Mouse (Mus musculus) lung, adult 2 months (tissue): ENCODE measurements at regions not wholly inside any gene's neighbourhood (a gene's known extent, or its start where the extent isn't known, plus 50 kb on each side); places are given as distances from the start of the nearest gene placed in this dataset.

Experiments
- CTCF ChIP-seq: fragments of 200-500 bp; IDR thresholded peaks from 2 replicates; pipeline ENCODE4 v1.5.1; 2011; ENCODE audit warnings: mild to moderate bottlenecking, low read length, control low read depth; ENCODE audit not compliant: insufficient read depth
- POLR2A ChIP-seq: fragments of 200-500 bp; IDR thresholded peaks from 2 replicates; pipeline ENCODE4 v1.6.1; 2011; ENCODE audit warnings: low read depth, mild to moderate bottlenecking, control low read depth, low read length, borderline replicate concordance; ENCODE audit errors: extremely low read depth

GRCm38 (mm10) chr15:42220005-42220404 lies 2085.8 kb downstream of the 9330182O14Rik start:
- TF ChIP-seq CTCF (no peak), POLR2A (no peak)
